Mouse (Mus musculus): Measurements from ENCODE around the gene Gm13694.

The Gm13694 gene

GRCm38 (mm10) chr2:84025217-84025616, 46.5 kb downstream of the Gm13694 start:
- no peak for DNase-seq (ENCODE audit: low read depth)
